Mouse (Mus musculus) intestine, embryonic 15.5 days (tissue): Measurements from ENCODE around the gene Cnst. TPM values are rescaled to one million over a fixed set of nuclear protein-coding genes. Genes with fewer than 3 reads are reported as not detected.

ENCODE experiments used
- ATAC-seq: fragments of 200-750 bp; cut with Nextera tagmentation; 2 replicates; pipeline ENCODE4 v1.8.0; 2017; ENCODE audit warnings: moderate TSS enrichment, moderate library complexity
- H3K27ac ChIP-seq: fragments of 300-500 bp; sonication (generic); 2 replicates; pipeline ENCODE4 v1.5.1; 2015; ENCODE audit warnings: mild to moderate bottlenecking, inconsistent platforms
- H3K27me3 ChIP-seq: fragments of 300-500 bp; sonication (generic); replicated peaks from 2 replicates; pipeline ENCODE4 v1.6.1; 2015; ENCODE audit warnings: inconsistent platforms
- H3K36me3 ChIP-seq: fragments of 300-500 bp; sonication (generic); 2 replicates; pipeline ENCODE4 v1.6.1; 2015; ENCODE audit warnings: inconsistent platforms
- H3K4me1 ChIP-seq: fragments of 300-500 bp; sonication (generic); replicated peaks from 2 replicates; pipeline ENCODE4 v1.6.1; 2015; ENCODE audit warnings: inconsistent platforms
- H3K4me2 ChIP-seq: fragments of 300-500 bp; sonication (generic); replicated peaks from 2 replicates; pipeline ENCODE4 v1.6.1; 2015; ENCODE audit warnings: mild to moderate bottlenecking, inconsistent platforms
- H3K4me3 ChIP-seq: fragments of 300-500 bp; sonication (generic); replicated peaks from 2 replicates; pipeline ENCODE4 v1.5.1; 2015; ENCODE audit warnings: inconsistent platforms
- H3K9ac ChIP-seq: fragments of 300-500 bp; sonication (generic); 2 replicates; pipeline ENCODE4 v1.6.1; 2015; ENCODE audit warnings: inconsistent platforms
- H3K9me3 ChIP-seq: fragments of 300-500 bp; sonication (generic); 2 replicates; pipeline ENCODE4 v1.6.1; 2016; ENCODE audit warnings: inconsistent platforms
- WGBS: fragments of 180-500 bp; shearing (Covaris S2); methylation state at CpG from one replicate; pipeline ENCODE4 v1.1.7; 2015; 5-methylcytosine and 5-hydroxymethylcytosine counted together
- polyA plus RNA-seq: library from polyadenylated mRNA; unstranded; fragments of >200 nt; fragmentation: Nextera tagmentation; extraction: Ambion mirVana; gene quantifications from 2 replicates; pipeline ENCODE4 v1.2.1, GENCODE M21; 2015

Gene Cnst
- polyA plus RNA-seq, 1 experiment from 2014 or later, result 11.8 TPM

DNA sequence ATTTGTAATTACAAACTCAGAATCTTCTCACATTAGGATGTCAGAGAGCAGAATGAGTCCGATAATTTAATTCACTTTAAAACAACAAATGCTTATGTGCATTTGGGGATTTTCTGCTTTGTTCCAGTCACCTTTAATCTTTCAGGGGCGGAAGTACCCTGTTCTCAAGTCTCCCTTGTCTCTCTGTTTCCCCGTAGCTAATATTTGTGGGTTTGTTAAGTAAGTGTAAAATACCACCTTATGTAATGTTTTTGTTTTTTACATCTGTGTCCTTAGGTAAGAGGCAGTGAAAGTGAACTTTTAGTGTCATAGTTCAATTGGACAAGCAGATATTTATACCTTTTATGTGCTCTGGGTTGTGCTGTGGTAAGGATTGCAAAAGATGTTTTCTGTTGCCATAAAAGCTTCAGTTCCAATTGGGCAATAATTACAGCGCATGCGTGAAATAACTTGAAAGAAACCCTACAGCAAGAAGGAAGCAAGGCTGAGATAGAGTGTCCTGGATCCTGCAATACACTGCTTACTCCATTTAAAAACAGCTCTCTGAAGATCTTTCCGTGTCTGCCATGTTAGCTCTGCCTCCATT lies 14.8 kb downstream of the Cnst start:
- no peak for ATAC-seq
- H3K4me1 ChIP-seq, result no peaks in the 10 kb centered on the region
- no peak overlapping the region for H3K9ac ChIP-seq
- no peaks in the 10 kb centered on the region for H3K27me3 ChIP-seq
- no peak overlapping the region for H3K4me2 ChIP-seq
- WGBS, result 85% methylated on average over 6 of the region's 6 CpGs
- no peak overlapping the region for H3K4me3 ChIP-seq
- no peaks in the 10 kb centered on the region for H3K36me3 ChIP-seq
- no peak overlapping the region for H3K27ac ChIP-seq
- no peaks in the 10 kb centered on the region for H3K9me3 ChIP-seq

DNA sequence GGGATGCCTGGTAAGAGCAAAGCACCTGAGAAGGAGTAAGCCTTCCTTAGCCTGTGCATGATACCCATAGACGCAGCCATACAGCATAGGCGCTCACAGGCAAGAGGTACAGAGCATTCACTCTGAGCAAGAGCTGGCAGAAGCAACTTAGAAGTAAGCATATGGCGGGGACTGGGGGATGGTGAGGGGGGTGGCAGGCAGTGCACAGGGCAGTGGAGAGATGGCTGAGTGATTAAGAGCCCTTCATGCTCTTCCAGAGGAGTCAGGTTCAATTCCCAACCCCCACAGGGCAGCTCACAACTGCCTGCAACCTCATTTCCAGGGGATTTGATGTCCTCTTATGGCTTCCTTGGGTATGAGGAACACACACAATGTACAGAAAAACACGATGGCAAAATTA lies 17.0 kb downstream of the Cnst start:
- WGBS, result 88% methylated on average over 4 of the region's 4 CpGs
- Histone ChIP-seq H3K4me1 (peaks cover 7% of the 10 kb centered on the region; the same call in 1 of the 2 replicates), H3K9ac (no peak overlapping the region), H3K36me3 (no peaks in the 10 kb centered on the region), H3K9me3 (no peaks in the 10 kb centered on the region), H3K27ac (no peak overlapping the region), H3K27me3 (no peaks in the 10 kb centered on the region), H3K4me2 (no peak overlapping the region), H3K4me3 (no peak overlapping the region)
- no peak for ATAC-seq

DNA sequence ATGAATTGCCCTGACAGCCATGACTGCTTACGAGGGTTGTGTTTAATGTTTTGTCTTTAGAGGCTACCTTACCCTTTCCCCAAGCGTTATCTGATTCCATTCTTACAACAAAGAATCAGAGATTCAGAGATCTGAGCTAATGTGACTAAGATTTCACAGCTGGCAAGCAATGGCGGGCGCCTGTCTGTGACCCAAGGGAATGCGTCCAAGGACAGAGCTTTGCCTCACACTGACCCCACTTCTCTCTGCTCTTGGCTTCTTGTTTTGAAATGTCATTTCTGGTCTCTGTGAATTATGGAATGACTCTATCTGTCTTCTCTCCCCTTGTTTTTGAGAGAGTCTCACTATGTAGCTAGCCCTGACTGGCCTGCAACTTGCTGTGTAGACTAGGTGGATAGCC lies 17.8 kb downstream of the Cnst start:
- WGBS, result 75% methylated on average over 5 of the region's 5 CpGs

DNA sequence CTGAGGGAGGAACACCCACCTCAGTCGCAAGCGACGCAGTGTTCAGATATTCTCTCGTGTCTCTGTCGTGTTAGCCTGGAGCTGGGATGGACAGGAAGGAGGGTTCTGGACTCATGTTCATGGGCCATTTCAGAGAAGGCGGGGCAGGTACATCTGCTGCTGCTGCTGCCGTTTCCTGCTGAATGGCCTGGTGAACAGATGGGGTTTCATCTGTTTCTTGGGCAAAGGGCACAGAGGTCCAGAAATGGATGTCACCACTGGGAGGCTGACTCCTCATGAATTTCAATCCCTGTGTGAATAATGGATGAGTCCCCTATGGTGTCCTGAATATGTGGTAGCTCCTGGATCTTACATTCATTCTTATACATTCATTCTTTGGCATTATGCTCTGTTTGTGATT lies 21.4 kb downstream of the Cnst start:
- no peaks in the 10 kb centered on the region for H3K36me3 ChIP-seq

More for the DNA sequence above, 17.8 kb downstream of the Cnst start:
- Histone ChIP-seq H3K27me3 (no peaks in the 10 kb centered on the region), H3K4me3 (no peak overlapping the region), H3K36me3 (no peaks in the 10 kb centered on the region), H3K9ac (no peak overlapping the region), H3K9me3 (no peaks in the 10 kb centered on the region), H3K4me1 (peaks cover 11% of the 10 kb centered on the region), H3K27ac (no peak overlapping the region), H3K4me2 (no peak overlapping the region)
- no peak for ATAC-seq

DNA sequence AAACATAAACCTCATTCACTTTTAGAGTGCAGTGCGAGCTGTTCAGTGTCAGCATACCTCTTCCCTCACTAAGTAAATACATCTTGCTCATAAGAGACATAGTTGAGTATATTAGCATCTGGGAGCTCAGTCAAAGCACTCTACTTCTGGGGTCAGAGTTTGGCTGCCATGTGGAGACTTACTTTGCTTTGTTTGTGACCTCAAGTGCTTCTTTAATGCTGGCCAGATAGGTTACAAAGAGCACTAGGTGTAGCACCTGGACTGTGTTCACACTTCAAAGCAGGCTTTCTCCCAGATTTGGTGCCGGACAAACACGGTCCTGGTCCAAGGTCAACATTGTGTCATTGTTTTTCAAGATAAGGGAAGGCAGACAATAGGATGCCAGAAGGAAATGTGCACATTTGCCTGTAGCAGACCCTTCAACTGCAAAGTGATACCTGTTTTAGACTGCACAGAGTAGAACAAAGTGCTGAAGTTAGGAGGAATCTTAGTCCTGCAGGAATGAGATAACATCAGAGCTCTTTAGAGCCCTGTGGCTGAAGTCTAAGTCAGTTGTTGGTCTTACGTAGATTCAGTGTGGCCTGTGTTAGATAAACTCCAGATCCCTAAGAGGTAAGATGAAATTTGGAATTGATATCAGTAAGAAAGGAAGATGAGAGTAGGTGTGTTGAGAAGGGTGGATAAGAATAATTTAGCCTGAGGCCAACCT lies 22.7 kb downstream of the Cnst start:
- H3K36me3 ChIP-seq, result no peaks in the 10 kb centered on the region
- H3K9ac ChIP-seq, result no peak overlapping the region
- H3K4me2 ChIP-seq, result no peak overlapping the region
- H3K4me1 ChIP-seq, result peaks cover 15% of the 10 kb centered on the region
- ATAC-seq, result no peak
- H3K9me3 ChIP-seq, result no peaks in the 10 kb centered on the region
- 34% methylated on average over 4 of the region's 4 CpGs for WGBS
- no peaks in the 10 kb centered on the region for H3K27me3 ChIP-seq
- H3K27ac ChIP-seq, result no peak overlapping the region
- no peak overlapping the region for H3K4me3 ChIP-seq

More for the DNA sequence above, 21.4 kb downstream of the Cnst start:
- no peaks in the 10 kb centered on the region for H3K27me3 ChIP-seq
- peaks cover 14% of the 10 kb centered on the region for H3K4me1 ChIP-seq
- H3K4me3 ChIP-seq, result no peak overlapping the region
- no peak overlapping the region for H3K27ac ChIP-seq
- ATAC-seq, result 0 out of 2 replicates have a peak, but pooled peaks have one; percentile 25
- no peak overlapping the region for H3K4me2 ChIP-seq
- H3K9me3 ChIP-seq, result no peaks in the 10 kb centered on the region
- 58% methylated on average over 7 of the region's 7 CpGs for WGBS
- H3K9ac ChIP-seq, result no peak overlapping the region

DNA sequence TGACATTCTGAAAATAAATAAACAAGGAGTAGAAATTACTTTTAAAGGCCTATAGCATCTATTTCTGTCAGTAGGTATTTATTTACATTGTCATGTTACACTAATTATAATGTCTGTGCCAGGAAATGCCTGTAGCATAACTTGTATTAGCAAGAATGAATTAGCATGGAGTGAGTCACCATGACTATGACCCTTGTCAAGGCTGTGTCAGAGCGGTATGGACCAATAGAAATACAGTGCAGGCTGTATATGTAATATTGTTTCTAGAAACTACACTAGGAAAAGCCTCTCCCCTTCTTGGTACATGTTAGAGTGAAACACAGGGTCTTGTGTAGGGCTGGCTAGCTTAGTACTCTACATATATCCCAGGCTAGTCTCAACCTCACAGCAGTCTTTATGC lies 24.3 kb downstream of the Cnst start:
- no peaks in the 10 kb centered on the region for H3K36me3 ChIP-seq
- ATAC-seq, result no peak
- H3K4me2 ChIP-seq, result no peak overlapping the region
- H3K27ac ChIP-seq, result no peak overlapping the region
- H3K27me3 ChIP-seq, result no peaks in the 10 kb centered on the region
- H3K4me3 ChIP-seq, result no peak overlapping the region
- H3K9ac ChIP-seq, result no peak overlapping the region
- H3K9me3 ChIP-seq, result no peaks in the 10 kb centered on the region
- peaks cover 18% of the 10 kb centered on the region for H3K4me1 ChIP-seq
- 83% methylated on average over 1 of the region's 1 CpGs for WGBS

DNA sequence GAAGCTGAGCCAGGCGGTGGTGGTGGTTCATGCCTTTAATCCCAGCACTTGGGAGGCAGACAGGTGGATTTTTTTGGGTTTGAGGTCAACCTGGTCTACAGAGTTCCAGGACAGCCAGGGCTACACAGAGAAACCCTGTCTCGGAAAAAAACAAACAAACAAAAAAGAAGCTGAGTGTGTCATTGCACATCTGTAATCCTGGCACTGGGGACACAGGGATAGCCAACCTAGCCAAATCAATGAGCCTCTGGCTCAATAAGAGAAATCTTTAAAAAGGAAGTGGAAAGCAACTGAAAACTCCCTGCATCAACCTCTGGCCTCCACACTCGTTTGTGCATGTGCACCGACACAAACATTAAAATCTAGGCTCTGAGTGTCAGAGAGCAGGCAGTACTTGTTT lies 25.5 kb downstream of the Cnst start:
- no peak for ATAC-seq
- H3K4me3 ChIP-seq, result no peak overlapping the region
- H3K4me2 ChIP-seq, result no peak overlapping the region
- WGBS, result 80% methylated on average over 4 of the region's 4 CpGs
- no peaks in the 10 kb centered on the region for H3K27me3 ChIP-seq
- no peaks in the 10 kb centered on the region for H3K9me3 ChIP-seq
- H3K27ac ChIP-seq, result no peak overlapping the region
- peaks cover 18% of the 10 kb centered on the region for H3K4me1 ChIP-seq
- no peaks in the 10 kb centered on the region for H3K36me3 ChIP-seq
- H3K9ac ChIP-seq, result no peak overlapping the region

DNA sequence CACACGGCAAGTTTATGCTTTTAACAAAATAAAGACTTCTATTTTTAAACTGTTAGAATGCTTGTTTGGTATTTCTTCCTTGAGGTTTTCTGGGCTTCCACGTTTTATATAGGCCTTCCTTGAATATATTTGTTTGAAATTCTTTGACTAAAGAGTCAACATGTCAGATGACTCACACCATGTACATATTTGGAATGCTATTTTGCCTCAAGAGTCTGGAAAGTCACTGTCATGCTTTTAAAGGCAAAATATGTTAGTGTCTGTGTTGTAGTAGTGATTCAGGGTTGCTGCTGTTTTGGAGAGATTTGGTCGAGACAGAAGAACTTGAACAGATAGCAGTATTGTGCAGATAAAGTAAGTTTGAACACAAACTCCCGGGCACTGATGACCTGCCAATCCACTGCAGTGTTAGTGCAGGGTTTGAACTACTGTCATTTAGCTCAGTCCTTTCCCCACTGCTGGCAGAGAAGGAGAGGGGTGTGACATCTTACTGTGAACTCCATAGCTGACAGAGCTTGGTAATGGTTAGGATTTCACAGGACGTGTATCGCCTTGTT lies 27.6 kb downstream of the Cnst start:
- 55% methylated on average over 6 of the region's 6 CpGs for WGBS
- Histone ChIP-seq H3K27ac (peak overlapping the region; percentile 55), H3K27me3 (no peaks in the 10 kb centered on the region), H3K36me3 (no peaks in the 10 kb centered on the region), H3K4me2 (no peak overlapping the region), H3K9ac (no peak overlapping the region), H3K4me1 (peaks cover 10% of the 10 kb centered on the region), H3K9me3 (no peaks in the 10 kb centered on the region), H3K4me3 (no peak overlapping the region)
- no peak for ATAC-seq

DNA sequence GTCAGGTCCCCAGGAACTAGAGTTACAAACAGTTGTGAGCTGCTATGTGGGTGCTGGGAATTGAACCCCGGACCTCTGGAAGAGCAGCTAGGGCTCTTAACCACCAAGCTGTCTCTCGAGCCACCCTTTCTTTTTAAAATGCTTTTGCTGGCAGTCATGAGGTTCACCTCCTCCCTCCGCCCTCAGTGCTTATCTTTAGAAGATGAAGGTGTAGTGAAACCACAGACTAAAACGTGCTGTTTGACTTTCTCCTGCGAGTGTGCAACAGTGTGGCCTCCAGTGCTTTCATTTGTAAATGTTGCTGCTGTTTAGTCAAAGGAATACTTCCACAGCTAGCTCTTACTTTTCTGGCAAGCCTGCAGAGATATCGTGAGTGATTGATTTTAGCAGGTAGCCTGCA lies 32.5 kb downstream of the Cnst start:
- H3K36me3 ChIP-seq, result 0 out of 2 replicates have a peak, but pooled peaks cover 7% of the 10 kb centered on the region
- H3K4me2 ChIP-seq, result no peak overlapping the region
- H3K27me3 ChIP-seq, result no peaks in the 10 kb centered on the region
- no peak for ATAC-seq
- no peak overlapping the region for H3K27ac ChIP-seq
- H3K4me3 ChIP-seq, result no peak overlapping the region
- H3K4me1 ChIP-seq, result peaks cover 4% of the 10 kb centered on the region; the same call in 1 of the 2 replicates
- no peaks in the 10 kb centered on the region for H3K9me3 ChIP-seq
- no peak overlapping the region for H3K9ac ChIP-seq
- 58% methylated on average over 6 of the region's 6 CpGs for WGBS

DNA sequence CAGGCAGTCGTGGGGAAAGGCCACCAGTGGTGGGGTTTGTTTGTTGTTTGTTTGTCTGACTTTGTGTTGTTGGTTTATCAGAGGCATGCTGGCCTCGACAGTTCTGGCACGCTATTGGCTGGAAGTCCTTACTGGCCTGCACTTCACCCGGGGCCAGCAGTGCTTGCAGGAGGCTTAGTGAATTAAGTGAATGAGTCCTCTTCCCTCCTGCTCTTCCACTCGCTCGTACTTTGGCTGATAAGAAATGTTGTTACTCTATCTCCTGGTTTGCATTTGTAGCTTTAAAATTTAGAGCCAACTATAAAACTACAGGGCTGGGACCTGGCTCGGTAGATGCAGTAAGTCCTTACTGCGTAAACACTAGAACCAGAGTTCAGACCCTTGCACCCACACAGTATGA lies 34.0 kb downstream of the Cnst start:
- 45% methylated on average over 8 of the region's 8 CpGs for WGBS
- no peak overlapping the region for H3K4me3 ChIP-seq

DNA sequence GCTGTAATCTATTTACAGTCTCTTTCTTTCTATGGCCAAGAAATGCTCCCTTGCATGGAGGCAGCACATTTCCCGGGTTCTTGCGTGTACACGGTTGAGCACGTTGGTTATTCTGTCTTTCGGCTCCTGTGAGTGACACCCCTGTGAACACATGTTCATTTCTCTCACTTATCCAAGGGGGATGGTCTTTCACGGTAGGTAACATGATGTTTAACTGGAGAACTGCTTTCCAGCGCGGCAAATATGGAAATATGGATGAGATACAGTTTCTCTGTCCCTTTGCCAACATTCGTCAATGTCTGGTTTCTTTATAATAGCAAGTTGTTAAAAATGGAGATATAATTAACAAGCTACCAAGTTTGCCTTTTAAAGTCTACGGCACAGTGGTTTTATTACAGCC lies 35.3 kb downstream of the Cnst start:
- H3K4me3 ChIP-seq, result no peak overlapping the region
- H3K9me3 ChIP-seq, result no peaks in the 10 kb centered on the region
- no peak for ATAC-seq
- H3K36me3 ChIP-seq, result 0 out of 2 replicates have a peak, but pooled peaks cover 7% of the 10 kb centered on the region
- H3K27ac ChIP-seq, result no peak overlapping the region
- 85% methylated on average over 10 of the region's 10 CpGs for WGBS
- peaks cover 3% of the 10 kb centered on the region for H3K4me1 ChIP-seq
- H3K9ac ChIP-seq, result no peak overlapping the region
- H3K27me3 ChIP-seq, result no peaks in the 10 kb centered on the region
- no peak overlapping the region for H3K4me2 ChIP-seq

More for the DNA sequence above, 34.0 kb downstream of the Cnst start:
- no peaks in the 10 kb centered on the region for H3K27me3 ChIP-seq
- no peak overlapping the region for H3K27ac ChIP-seq
- no peak overlapping the region for H3K4me2 ChIP-seq
- 0 out of 2 replicates have a peak, but pooled peaks cover 7% of the 10 kb centered on the region for H3K36me3 ChIP-seq
- no peak for ATAC-seq
- H3K9ac ChIP-seq, result no peak overlapping the region
- no peaks in the 10 kb centered on the region for H3K9me3 ChIP-seq
- H3K4me1 ChIP-seq, result no peaks in the 10 kb centered on the region

DNA sequence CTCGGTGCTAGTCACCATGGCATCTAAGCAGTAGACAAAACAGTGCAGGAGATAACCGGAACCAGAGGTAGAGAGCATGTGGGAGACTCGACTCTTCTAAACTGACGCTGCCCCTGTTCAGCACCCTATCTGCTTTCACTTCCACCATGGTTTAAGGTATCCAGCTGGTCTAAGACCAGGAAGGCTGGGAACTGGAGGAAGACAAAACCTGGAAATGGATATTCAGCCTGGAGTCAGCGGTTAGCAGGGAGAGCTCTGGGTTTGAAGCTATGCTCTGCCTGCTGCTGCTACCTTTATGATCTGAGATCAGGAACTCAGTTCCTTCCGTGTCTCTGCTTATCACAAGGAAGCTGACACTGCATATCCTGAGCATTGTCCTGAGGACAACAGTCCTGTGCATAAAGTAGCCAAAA lies 35.9 kb downstream of the Cnst start:
- Histone ChIP-seq H3K27me3 (no peaks in the 10 kb centered on the region), H3K4me1 (peaks cover 4% of the 10 kb centered on the region), H3K9ac (no peak overlapping the region), H3K9me3 (no peaks in the 10 kb centered on the region), H3K4me3 (no peak overlapping the region), H3K27ac (no peak overlapping the region), H3K4me2 (no peak overlapping the region), H3K36me3 (0 out of 2 replicates have a peak, but pooled peaks cover 7% of the 10 kb centered on the region)
- WGBS, result 38% methylated on average over 6 of the region's 6 CpGs
- peak; percentile 29 for ATAC-seq
